Mouse (Mus musculus) megakaryocyte progenitor cell, adult 5-6 weeks (primary cell): ENCODE results near the gene Ppp1r11. TPM values are rescaled to one million over a fixed set of nuclear protein-coding genes. Genes with fewer than 3 reads are reported as not detected.
"Not testable (repeated sequence)": the region's sequence is repeated elsewhere in the genome, so short reads cannot be mapped to it uniquely, and the experiment has no call there.

Source experiments
- ATAC-seq: replicated peaks from 2 replicates; pipeline ENCODE4 v1.8.0; 2016; ENCODE audit warnings: mild to moderate bottlenecking, moderate TSS enrichment, inconsistent platforms; ENCODE audit not compliant: poor library complexity
- total RNA-seq, 2 experiments: library from RNA; stranded (forward) in 1 of 2; stranded (reverse) in 1 of 2; fragments of 157-497, 149-512 nt in 1 of 2; fragments of 200-1000 nt in 1 of 2; gene quantifications; 2 replicates each; pipeline versions ENCODE4 v1.2.3 to v1.2.4; 2015 to 2017

The Ppp1r11 gene
- total RNA-seq (2015): 82.1 and 83.5 TPM in 2 replicates
- 57.1 and 87.6 TPM in 2 replicates for total RNA-seq (2017)

- ATAC-seq: peak; percentile 96
These were observed at the start of gene Ppp1r11 for GRCm38 (mm10) chr17:36950981-36951947. Ppp1r11 (minus strand) TSS chr17:36951741.

- no peak for ATAC-seq
These were observed 49.3 kb upstream of the Ppp1r11 start, which contains the start of gene Zfp57 for GRCm38 (mm10) chr17:37000863-37001262. Zfp57 (plus strand) TSS chr17:37001163.

GRCm38 (mm10) chr17:36998477-36998876, 46.9 kb upstream of the Ppp1r11 start:
- ATAC-seq: no peak

- ATAC-seq: peak; percentile 56
These were observed 45.6 kb upstream of the Ppp1r11 start for GRCm38 (mm10) chr17:36997033-36997735.

GRCm38 (mm10) chr17:36995448-36995847, 43.9 kb upstream of the Ppp1r11 start:
- ATAC-seq: no peak

- no peak for ATAC-seq
These were observed 43.0 kb upstream of the Ppp1r11 start for GRCm38 (mm10) chr17:36994528-36994927.

- ATAC-seq: peak; percentile 45; the same call in 1 of the 2 replicates
These were observed 42.3 kb upstream of the Ppp1r11 start for GRCm38 (mm10) chr17:36993770-36994325.

- ATAC-seq: peak; percentile 72
These were observed 41.0 kb upstream of the Ppp1r11 start for GRCm38 (mm10) chr17:36992336-36993104.

- not testable (repeated sequence) for ATAC-seq
These were observed 39.1 kb upstream of the Ppp1r11 start for GRCm38 (mm10) chr17:36990630-36991029.

GRCm38 (mm10) chr17:36989437-36989836, 37.9 kb upstream of the Ppp1r11 start, which contains the start of gene H2-M5:
H2-M5 (minus strand) TSS chr17:36989537.
- no peak for ATAC-seq

- ATAC-seq: peak; percentile 38; the same call in 1 of the 2 replicates
These were observed 36.9 kb upstream of the Ppp1r11 start for GRCm38 (mm10) chr17:36988475-36988874.

GRCm38 (mm10) chr17:36982253-36983155, 31.0 kb upstream of the Ppp1r11 start:
- no peak; the same call in 1 of the 2 replicates for ATAC-seq

- ATAC-seq: no peak
These were observed 30.3 kb upstream of the Ppp1r11 start for GRCm38 (mm10) chr17:36981845-36982244.

GRCm38 (mm10) chr17:36981221-36981813, 29.8 kb upstream of the Ppp1r11 start, which contains the start of gene 2410137M14Rik:
2410137M14Rik (minus strand) TSS chr17:36981237.
- ATAC-seq: peak; percentile 53

- ATAC-seq: no peak
These were observed 21.8 kb upstream of the Ppp1r11 start for GRCm38 (mm10) chr17:36973271-36973787.

- peak; percentile 49 for ATAC-seq
These were observed 21.2 kb upstream of the Ppp1r11 start for GRCm38 (mm10) chr17:36972791-36973190.

- peak; percentile 68 for ATAC-seq
These were observed 19.8 kb upstream of the Ppp1r11 start for GRCm38 (mm10) chr17:36971172-36971850.

- ATAC-seq: peak; percentile 29
These were observed 18.9 kb upstream of the Ppp1r11 start for GRCm38 (mm10) chr17:36970316-36970890.
